Mouse (Mus musculus): Measurements from ENCODE around the gene Xndc1. TPM values are rescaled to one million over a fixed set of nuclear protein-coding genes. Genes with fewer than 3 reads are reported as not detected.
A peak's percentile ranks its signal among the peaks of the same experiment; 100 is the strongest.

Gene Xndc1
- total and polyA plus RNA-seq, 3 experiments = 11.8 to 29.9 (median 12.0) TPM

- DNase-seq = no peak
These were observed 16.5 kb downstream of the Xndc1 start for GRCm38 (mm10) chr7:102081784-102082183.

GRCm38 (mm10) chr7:102082816-102083215 lies 17.5 kb downstream of the Xndc1 start, which contains the start of gene Trpc2:
Gene Trpc2, plus strand, starts transcription at chr7:102083116.
- no peak for DNase-seq

GRCm38 (mm10) chr7:102084041-102084696 lies 18.9 kb downstream of the Xndc1 start:
- no peak for DNase-seq

- no peak for DNase-seq
These were observed 22.0 kb downstream of the Xndc1 start for GRCm38 (mm10) chr7:102087336-102087735.

GRCm38 (mm10) chr7:102099760-102100661 lies 34.7 kb downstream of the Xndc1 start:
- DNase-seq = no peak

- no peak for DNase-seq
These were observed 35.6 kb downstream of the Xndc1 start for GRCm38 (mm10) chr7:102100868-102101267.

GRCm38 (mm10) chr7:102101487-102101886 lies 36.2 kb downstream of the Xndc1 start, which contains the start of gene Art1:
Gene Art1, plus strand, starts transcription at chr7:102101743.
- no peak for DNase-seq

- DNase-seq = no peak
These were observed 36.9 kb downstream of the Xndc1 start for GRCm38 (mm10) chr7:102102241-102102640.

GRCm38 (mm10) chr7:102102696-102103095 lies 37.4 kb downstream of the Xndc1 start:
- DNase-seq = no peak

- no peak for DNase-seq
These were observed 38.2 kb downstream of the Xndc1 start for GRCm38 (mm10) chr7:102103555-102103954.

- DNase-seq = no peak
These were observed 38.8 kb downstream of the Xndc1 start for GRCm38 (mm10) chr7:102104126-102104525.

GRCm38 (mm10) chr7:102106700-102107141 lies 41.4 kb downstream of the Xndc1 start:
- no peak for DNase-seq

- no peak for DNase-seq
These were observed 42.9 kb downstream of the Xndc1 start for GRCm38 (mm10) chr7:102108206-102108605.

- DNase-seq = no peak
These were observed 43.9 kb downstream of the Xndc1 start, which contains the start of gene Art5 for GRCm38 (mm10) chr7:102109171-102109570. Gene Art5, minus strand, starts transcription at chr7:102109489.

GRCm38 (mm10) chr7:102109746-102110145 lies 44.4 kb downstream of the Xndc1 start:
- no peak for DNase-seq

GRCm38 (mm10) chr7:102113151-102113729 lies 47.9 kb downstream of the Xndc1 start:
- DNase-seq = peak; percentile 14

GRCm38 (mm10) chr7:102116579-102117331 lies 51.4 kb downstream of the Xndc1 start, which contains the start of gene Chrna10:
Gene Chrna10, minus strand, starts transcription at chr7:102116828.
- DNase-seq = no peak

GRCm38 (mm10) chr7:102117382-102117781 lies 52.1 kb downstream of the Xndc1 start:
- no peak for DNase-seq

- no peak for DNase-seq
These were observed 55.0 kb downstream of the Xndc1 start for GRCm38 (mm10) chr7:102120326-102120725.

GRCm38 (mm10) chr7:102132395-102132794 lies 67.1 kb downstream of the Xndc1 start:
- peak; percentile 12 for DNase-seq
